Mouse (Mus musculus): ENCODE results near the gene Hira.
"Not testable (repeated sequence)": the region's sequence is repeated elsewhere in the genome, so short reads cannot be mapped to it uniquely, and the experiment has no call there.

Gene Hira

DNA sequence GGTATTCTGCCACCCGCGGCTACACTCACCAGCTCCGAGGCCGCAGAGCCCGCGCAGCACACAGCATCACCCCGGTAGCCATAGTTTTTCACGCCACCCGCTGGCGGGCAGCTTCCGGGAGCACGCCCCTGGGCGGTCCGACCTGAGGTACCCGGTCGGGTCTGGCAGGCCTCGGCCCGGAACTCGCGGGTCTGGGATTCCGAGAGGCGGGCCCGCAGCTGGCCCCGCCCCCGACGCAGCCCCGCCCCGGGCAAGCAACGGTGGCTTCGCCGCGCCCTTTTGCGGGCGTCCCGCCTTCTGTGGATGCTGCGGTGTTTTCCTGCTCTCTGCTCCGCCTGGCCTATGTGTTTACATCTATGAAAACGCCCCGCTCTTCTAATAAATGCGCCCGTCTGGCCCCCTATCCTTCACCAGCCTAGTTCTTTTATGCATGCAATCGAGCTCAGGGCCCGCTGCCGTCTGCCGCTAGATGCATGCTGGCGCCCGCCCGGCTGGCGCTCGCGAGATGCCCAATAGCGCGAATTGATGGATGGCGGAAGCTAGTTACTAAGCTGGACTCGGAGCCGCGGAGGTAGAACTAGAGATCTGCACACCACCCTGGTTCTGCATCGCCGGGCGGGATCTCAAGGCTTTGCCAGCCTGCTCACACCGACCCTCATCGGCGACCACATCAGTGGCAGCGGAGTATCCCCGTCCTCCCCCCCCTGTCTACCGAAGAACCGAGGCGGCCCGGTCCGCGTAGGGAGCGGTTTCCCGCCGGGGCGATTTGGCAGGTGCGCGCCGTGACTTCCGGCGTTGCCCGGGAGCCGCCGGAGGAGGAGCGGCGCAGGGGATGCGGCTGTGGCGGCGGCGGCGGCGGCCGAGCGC, at the start of gene Hira, which contains the start of gene Mrpl40:
Gene Hira (plus strand): TSS at position 596 of the 867 bp plus-strand sequence.
Gene Mrpl40 (minus strand): TSS at position 421 of the 867 bp plus-strand sequence.
- peak; percentile 87 to 90 for DNase-seq (ENCODE audit: low spot score in 2 of 2)

DNA sequence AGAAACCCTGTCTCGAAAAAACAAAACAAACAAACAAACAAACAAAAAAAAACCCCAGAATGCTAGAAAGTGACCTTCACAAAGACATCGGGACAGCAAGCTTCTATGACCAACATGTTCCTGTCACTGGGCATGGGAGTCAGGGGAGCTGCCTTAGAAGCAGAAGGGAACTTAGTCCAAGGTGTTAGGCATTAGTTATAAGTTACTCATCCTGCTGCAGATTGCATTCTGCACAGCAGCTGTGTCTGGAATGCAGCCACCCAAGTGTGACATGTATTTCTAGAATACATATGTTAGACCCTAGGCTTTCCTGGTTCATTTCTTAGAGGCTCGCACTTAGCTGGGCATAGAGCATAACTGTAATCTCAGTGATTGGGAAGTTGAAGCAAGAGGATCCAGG, 48.2 kb upstream of the Hira start:
- DNase-seq (ENCODE audit: low spot score in 2 of 2): no peak

- DNase-seq (ENCODE audit: low spot score in 2 of 2): no peak
Observed at GRCm38 (mm10) chr16:18829102-18829501, 47.7 kb upstream of the Hira start.

GRCm38 (mm10) chr16:18833486-18833885, 43.4 kb upstream of the Hira start:
- DNase-seq (ENCODE audit: low spot score in 2 of 2): no peak

DNA sequence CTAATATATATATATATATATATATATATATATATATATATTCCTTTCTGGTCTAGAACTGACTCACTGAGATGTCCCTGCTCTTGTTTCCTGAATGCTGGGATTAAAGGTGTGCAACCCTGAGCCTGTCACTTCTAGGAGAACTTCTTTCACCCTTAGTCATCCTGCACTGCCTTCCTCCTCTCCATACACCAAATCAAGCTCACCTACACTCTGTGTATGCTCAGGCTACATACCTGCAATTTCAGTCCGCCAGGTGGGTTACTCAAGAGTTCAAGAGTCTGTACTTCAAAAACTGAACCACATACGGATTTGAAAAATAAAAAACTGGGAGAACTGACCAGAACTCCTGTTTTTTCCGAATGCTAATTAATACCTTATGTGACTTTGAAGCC, 40.8 kb upstream of the Hira start:
- DNase-seq (ENCODE audit: low spot score in 2 of 2): no peak

DNA sequence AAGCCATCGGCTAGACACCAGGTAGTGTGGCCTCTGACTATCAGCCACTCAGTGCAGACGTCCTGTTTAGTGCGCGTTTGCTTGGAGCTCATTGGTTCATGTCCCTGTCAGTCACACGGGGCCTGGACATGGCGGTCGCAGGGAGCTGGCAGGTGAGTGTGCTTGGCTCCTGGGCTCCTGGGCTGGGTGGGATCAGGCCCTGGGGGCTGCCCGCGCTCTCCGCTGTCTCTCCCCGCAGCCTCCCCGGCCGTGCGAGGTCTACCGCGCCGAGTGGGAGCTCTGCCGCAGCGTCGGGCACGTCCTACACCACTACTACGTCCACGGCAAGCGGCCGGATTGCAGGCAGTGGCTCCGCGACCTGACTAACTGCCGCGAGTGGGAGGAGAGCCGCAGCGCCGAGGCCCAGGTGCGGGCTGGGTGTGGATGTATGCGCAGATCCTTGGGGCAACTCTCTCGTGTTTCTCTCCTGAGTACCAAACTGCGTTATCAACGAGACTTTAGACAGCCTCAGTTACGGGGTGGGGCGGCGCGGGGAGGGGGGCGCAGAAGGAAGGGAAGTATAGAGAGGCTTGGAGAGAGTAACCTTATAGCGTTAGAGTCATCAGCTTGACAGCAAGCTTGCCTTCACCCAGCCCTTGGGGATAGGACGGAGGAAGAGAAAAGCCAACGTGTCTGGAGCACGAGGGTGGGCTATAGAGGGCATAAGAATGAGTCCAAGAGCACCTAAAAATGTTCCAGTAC, 40.2 kb upstream of the Hira start, which contains the start of the genes 2510002D24Rik and Gm28539:
Gene 2510002D24Rik (plus strand): TSS at position 111 of the 741 bp plus-strand sequence.
Gene Gm28539 (plus strand): TSS at position 117 of the 741 bp plus-strand sequence.
- peak; percentile 91 to 96 for DNase-seq (ENCODE audit: low spot score in 2 of 2)

DNA sequence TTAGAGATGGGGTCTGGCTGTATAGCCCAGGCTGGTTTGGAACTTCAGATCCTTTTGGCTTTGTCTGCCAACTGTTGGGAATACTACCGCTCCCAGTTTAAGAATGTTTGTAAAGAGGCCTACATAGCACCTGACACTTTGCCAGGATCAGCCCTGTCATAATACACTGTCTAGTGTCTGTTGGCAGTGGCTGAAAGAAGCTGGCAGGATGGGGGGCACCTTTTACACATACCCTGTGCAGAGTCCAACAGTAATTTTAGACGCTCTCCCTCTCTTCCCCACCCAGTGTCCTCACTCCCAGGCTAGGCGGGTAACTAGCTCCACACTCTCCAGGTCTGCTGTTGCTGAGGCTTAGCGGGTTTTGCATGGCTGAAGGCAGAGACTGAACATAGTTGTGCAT, 38.5 kb upstream of the Hira start:
- DNase-seq (ENCODE audit: low spot score in 2 of 2): no peak

DNA sequence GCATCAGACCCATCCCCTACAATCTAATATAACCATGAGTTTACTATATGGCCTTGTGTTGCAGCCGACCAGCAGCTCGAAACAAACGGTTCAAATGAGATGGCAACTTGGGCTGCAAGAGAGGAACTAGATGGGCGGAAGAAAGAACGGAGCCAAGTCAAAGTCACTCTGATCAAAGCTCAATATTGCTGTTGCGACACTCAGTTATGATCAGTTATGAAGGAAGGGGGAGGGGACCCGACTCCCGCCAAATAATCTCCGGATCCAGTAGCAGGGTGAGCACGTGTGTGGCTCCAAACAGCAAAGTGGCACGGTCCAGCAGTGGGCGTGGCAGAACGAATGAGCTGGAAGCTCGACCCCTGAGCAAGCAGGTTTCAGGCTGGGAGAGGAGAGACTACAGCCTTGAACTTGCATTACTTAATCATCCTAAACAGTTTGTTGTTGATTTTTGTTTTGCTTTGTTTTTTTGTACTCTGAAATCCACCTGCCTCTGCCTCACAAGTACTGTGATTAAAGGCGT, 30.5 kb upstream of the Hira start:
- no peak for DNase-seq (ENCODE audit: low spot score in 2 of 2)

DNA sequence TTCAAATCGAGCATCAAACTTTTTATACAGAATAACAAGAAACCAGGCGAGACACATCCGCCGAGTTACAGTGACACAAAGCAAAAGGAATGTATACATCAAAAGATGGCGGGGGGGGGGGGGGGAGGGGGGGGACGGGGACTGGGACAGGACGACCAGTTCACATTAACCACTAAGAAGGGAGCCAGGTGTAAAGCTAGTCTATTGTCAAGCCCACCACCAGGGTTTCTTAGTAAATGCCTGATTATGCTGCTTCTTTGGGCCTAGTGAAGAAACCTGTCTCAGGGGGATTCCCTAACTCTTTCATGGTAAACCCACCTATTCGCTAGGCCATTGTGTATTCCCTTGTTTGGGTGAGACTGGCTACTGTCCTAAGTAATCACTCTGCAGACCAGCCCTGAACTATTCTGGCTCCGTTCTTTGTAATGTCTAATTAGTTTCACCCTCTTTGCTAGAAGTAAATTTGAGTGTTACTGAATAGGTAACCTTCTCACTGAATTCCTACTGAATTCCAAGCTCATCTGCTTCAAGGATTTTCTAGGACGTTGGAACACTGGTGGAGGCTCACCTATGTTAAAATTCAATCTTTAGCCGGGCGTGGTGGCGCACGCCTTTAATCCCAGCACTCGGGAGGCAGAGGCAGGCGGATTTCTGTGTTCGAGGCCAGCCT, 27.2 kb upstream of the Hira start:
- DNase-seq (ENCODE audit: low spot score in 2 of 2): not testable (repeated sequence)

DNA sequence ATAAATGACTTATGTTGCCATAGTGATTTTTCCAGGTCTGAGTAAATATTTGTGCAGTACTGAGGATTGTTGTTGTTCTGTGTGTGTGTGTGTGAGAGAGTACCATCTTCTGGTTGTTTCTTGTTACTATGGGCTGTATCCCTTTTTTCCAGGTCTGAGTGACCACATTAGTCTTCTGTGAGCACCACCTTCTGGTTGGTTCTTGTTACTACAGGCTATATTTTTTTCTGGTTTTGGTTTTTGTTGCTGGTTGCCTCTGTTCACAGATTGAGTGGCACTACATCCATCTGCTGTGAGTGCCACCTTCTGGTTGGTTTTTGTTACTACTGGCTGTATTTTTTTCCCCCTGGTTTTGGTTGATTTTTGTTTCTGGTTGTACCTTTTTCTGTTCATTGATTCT, 18.3 kb upstream of the Hira start:
- no peak for DNase-seq (ENCODE audit: low spot score in 2 of 2)

- no peak for DNase-seq (ENCODE audit: low spot score in 2 of 2)
Observed at GRCm38 (mm10) chr16:18860186-18860585, 16.7 kb upstream of the Hira start.

GRCm38 (mm10) chr16:18870495-18870894, 6.3 kb upstream of the Hira start:
- DNase-seq (ENCODE audit: low spot score in 2 of 2): not testable (repeated sequence)

- no peak for DNase-seq (ENCODE audit: low spot score in 2 of 2)
Observed at GRCm38 (mm10) chr16:18876091-18876441, 771 bp upstream of the Hira start.

GRCm38 (mm10) chr16:18877386-18878090, 701 bp downstream of the Hira start:
- DNase-seq (ENCODE audit: low spot score in 2 of 2): peak; percentile 23 to 36

- DNase-seq (ENCODE audit: low spot score in 2 of 2): no peak
Observed at GRCm38 (mm10) chr16:18878091-18878720, 1.4 kb downstream of the Hira start.

GRCm38 (mm10) chr16:18884044-18884443, 7.2 kb downstream of the Hira start:
- no peak for DNase-seq (ENCODE audit: low spot score in 2 of 2)

DNA sequence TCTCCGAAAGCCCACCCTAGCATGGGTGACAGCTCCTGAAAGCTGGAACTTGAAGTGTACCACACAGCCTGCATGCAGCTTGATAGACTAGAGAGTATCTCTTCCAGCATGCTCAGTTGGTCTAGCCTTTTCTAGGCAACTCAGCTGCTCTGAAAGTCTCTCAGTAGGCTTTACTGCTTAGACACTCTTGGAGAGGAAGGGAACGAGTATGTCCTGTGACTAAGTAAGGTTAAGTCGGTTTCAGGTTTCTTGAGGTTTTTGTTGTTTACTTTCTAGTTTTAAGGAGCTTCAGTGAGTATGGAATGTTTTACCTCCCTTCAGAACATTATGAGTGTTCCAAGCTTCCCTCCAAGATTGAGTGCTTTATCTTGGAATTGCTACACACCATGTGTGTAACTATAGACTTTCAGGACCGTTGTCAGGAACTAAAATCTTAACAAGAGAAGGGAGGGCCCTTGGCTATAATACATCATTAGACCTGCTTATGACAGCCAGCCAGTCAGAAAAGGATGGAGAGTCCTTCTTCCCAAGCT, 17.1 kb downstream of the Hira start:
- DNase-seq (ENCODE audit: low spot score in 2 of 2): no peak

- no peak for DNase-seq (ENCODE audit: low spot score in 2 of 2)
Observed at GRCm38 (mm10) chr16:18895249-18895648, 18.4 kb downstream of the Hira start.

GRCm38 (mm10) chr16:18896429-18896828, 19.6 kb downstream of the Hira start:
- DNase-seq (ENCODE audit: low spot score in 2 of 2): no peak

- DNase-seq (ENCODE audit: low spot score in 2 of 2): no peak
Observed at GRCm38 (mm10) chr16:18905648-18906047, 28.8 kb downstream of the Hira start.

GRCm38 (mm10) chr16:18916064-18916463, 39.2 kb downstream of the Hira start:
- DNase-seq (ENCODE audit: low spot score in 2 of 2): no peak

All from frontal cortex, postnatal 25 days (tissue).